Mouse (Mus musculus) embryonic facial prominence, embryonic 14.5 days (tissue): ENCODE measurements around the gene Myod1. TPM values are rescaled to one million over a fixed set of nuclear protein-coding genes. Genes with fewer than 3 reads are reported as not detected.

Experiments used
- ATAC-seq: fragments of 200-750 bp; cut with Nextera tagmentation; 2 replicates; pipeline ENCODE4 v1.8.0; 2017; ENCODE audit warnings: low read depth, moderate number of reproducible peaks, moderate TSS enrichment
- DNase-seq: peaks from one replicate; pipeline ENCODE4 v3.0.0-alpha.2; 2015; ENCODE audit warnings: low spot score
- H3K27ac ChIP-seq: fragments of 300-500 bp; sonication (generic); replicated peaks from 2 replicates; pipeline ENCODE4 v1.5.1; 2014; ENCODE audit warnings: low read depth, mild to moderate bottlenecking, low read length, moderate library complexity
- H3K27me3 ChIP-seq: fragments of 300-500 bp; sonication (generic); replicated peaks from 2 replicates; pipeline ENCODE4 v1.6.1; 2014; ENCODE audit warnings: low read length; ENCODE audit not compliant: control insufficient read depth, insufficient read depth
- H3K36me3 ChIP-seq: fragments of 300-500 bp; sonication (generic); 2 replicates; pipeline ENCODE4 v1.6.1; 2014; ENCODE audit warnings: low read length, mixed read lengths; ENCODE audit not compliant: control insufficient read depth, insufficient read depth
- H3K4me1 ChIP-seq: fragments of 300-500 bp; sonication (generic); 2 replicates; pipeline ENCODE4 v1.6.1; 2014; ENCODE audit warnings: antibody characterized with exemption, low read length; ENCODE audit not compliant: control insufficient read depth, insufficient read depth
- H3K4me2 ChIP-seq: fragments of 300-500 bp; sonication (generic); 2 replicates; pipeline ENCODE4 v1.6.1; 2014; ENCODE audit warnings: low read depth, mild to moderate bottlenecking, low read length, moderate library complexity, mixed read lengths
- H3K4me3 ChIP-seq: fragments of 300-500 bp; sonication (generic); 2 replicates; pipeline ENCODE4 v1.5.1; 2014; ENCODE audit warnings: low read depth, mild to moderate bottlenecking, low read length
- H3K9ac ChIP-seq: fragments of 300-500 bp; sonication (generic); 2 replicates; pipeline ENCODE4 v1.6.1; 2014; ENCODE audit warnings: low read depth, mild to moderate bottlenecking, low read length, moderate library complexity, mixed read lengths
- H3K9me3 ChIP-seq: fragments of 300-500 bp; sonication (generic); 2 replicates; pipeline ENCODE4 v1.6.1; 2016; ENCODE audit warnings: low read length; ENCODE audit not compliant: control insufficient read depth
- WGBS: fragments of 180-500 bp; shearing (Covaris S2); extraction: QIAGEN DNeasy Blood & Tissue Kit; methylation state at CpG from one replicate; pipeline ENCODE4 v1.1.7; 2014; 5-methylcytosine and 5-hydroxymethylcytosine counted together
- polyA plus RNA-seq: library from polyadenylated mRNA; unstranded; fragments of >200 nt; fragmentation: Nextera tagmentation; extraction: Ambion mirVana; gene quantifications from 2 replicates; pipeline ENCODE4 v1.2.1, GENCODE M21; 2014

The Myod1 gene
- polyA plus RNA-seq, 1 experiment from 2014 or later: 46.5 TPM

- WGBS: 60% methylated on average over 4 of the region's 4 CpGs
- no peaks in the 10 kb centered on the region for H3K27me3 ChIP-seq
These were observed 48.7 kb downstream of the Myod1 start for GRCm38 (mm10) chr7:46425012-46425411.

More at GRCm38 (mm10) chr7:46425012-46425411, 48.7 kb downstream of the Myod1 start:
- DNase-seq: no peak
- no peaks in the 10 kb centered on the region for H3K4me1 ChIP-seq
- H3K36me3 ChIP-seq: no peaks in the 10 kb centered on the region
- H3K9me3 ChIP-seq: no peaks in the 10 kb centered on the region
- H3K9ac ChIP-seq: no peak overlapping the region
- H3K27ac ChIP-seq: no peak overlapping the region
- no peak overlapping the region for H3K4me3 ChIP-seq
- no peak for ATAC-seq
- no peak overlapping the region for H3K4me2 ChIP-seq

Other genes starting within 250 kb of the Myod1 start
- 2.8 TPM in 2 replicates for gene Abcc8, start 196.4 kb upstream of the Myod1 start, polyA plus RNA-seq
- gene Ush1c, start 138.0 kb upstream of the Myod1 start, polyA plus RNA-seq: 0.68 and 1.1 TPM in 2 replicates
- gene Otog, start 135.5 kb upstream of the Myod1 start, polyA plus RNA-seq: 2.3 and 2.4 TPM in 2 replicates
- 0.69 and 1.1 TPM in 2 replicates for gene Kcnc1, start 20.0 kb downstream of the Myod1 start, polyA plus RNA-seq